Mouse (Mus musculus) v-Abl transformed pro-B cells (cell line): ENCODE data around the gene Chl1.

Experiments used
- in situ Hi-C, 2 experiments: fragments of 400-800 bp; cut with MboI; formaldehyde crosslinking; loops; one replicate each; pipeline ENCODE4 v1.15.1; 2025; ENCODE audit not compliant: unreplicated experiment in 2 of 2

Chl1 gene

DNA sequence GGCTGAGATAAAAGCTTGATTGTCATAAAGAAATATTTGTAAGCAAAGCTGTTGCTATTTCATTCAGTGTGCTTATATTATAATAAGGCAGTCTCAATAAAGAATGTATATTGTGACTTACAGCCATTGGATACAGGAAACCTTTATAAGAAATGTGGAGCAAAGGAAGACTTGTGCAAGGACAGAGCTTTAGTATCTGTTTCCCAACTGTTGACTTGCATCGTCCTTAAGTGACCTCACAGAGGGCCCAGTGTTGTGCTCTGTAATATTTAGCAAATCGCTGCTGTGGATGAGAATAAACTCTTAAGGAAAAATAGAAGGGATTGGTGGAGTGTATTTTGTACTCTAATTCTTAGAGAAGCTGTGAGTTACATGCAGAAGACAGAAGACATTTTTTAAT is 23.6 kb downstream of the Chl1 start:
- in situ Hi-C loops, result no loop called here

DNA sequence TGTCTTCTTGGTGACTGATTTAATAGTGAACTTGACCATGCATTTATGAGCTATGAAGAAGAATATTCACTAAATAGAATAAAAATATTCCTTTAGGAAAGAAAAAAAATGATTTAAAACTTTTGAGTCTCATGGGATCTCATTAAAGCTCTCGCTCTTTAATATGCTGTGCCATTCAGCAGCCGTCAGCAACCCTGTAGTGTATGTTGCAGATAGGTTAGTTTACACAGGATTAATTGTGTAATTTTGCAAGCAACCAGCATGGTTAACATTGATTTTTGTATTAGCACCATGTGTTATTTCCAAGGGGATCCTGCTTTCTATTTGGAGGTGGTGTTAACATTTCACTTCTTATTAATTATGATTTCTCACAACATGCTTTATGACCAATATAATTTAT is 32.2 kb downstream of the Chl1 start:
- in situ Hi-C loops, result no loop called here

DNA sequence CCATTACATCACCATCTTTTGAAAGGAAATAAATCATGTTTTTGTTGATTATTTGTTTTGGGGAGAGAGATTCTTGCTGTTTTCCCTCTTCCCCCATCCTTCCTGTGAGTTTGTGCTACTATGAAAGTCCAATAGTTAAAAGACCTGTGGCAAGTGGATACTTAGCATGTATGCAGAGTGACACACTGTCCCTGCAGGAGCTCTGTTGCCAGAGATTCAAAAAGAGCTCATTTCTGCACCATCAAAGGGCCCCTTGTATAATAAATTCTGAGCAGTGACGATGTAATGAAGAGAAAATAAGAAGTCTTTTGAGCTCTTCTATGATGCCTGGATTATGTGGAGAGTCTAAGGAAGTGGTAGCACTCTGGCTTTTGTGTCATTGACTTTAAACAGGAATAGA is 33.4 kb downstream of the Chl1 start:
- in situ Hi-C loops, result no loop called here

DNA sequence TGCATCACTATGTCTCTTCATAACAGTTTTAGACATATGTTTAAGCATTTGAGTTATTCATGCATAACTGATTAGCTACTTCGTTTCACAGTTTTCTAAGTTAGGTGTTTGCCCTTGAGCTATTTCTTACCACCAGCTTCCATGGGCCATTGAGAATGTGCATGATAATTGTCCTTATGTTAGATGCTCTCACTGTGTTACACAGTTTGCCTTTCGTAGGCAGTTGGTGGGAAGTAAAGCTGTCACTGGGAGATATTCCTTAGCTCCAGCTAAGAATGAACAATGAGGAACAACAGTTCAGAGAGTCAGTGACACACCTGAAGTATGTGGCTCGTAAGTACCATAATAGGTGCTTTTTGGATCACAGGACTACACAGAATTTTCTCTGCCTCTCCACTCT is 35.9 kb downstream of the Chl1 start:
- in situ Hi-C loops, result no loop called here

DNA sequence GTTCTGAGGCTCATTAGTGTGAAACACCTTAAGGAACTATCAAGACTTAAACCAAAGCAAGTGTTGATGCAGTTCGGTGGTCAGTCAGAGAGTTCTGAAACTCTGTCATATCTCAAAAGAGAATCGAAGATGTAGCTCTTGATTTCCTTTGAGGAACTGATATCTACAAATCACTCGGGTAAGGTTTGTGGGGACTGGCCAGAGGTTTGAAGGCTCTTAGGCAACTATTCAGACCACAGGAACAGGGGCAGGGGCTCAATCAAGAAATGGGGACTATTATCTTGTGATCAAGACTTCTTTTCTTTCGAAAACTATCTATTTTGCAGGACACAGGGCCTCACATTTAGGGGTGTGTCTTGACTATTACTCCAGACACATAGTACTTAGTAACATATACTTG is 39.5 kb downstream of the Chl1 start:
- in situ Hi-C loops, result no loop called here

DNA sequence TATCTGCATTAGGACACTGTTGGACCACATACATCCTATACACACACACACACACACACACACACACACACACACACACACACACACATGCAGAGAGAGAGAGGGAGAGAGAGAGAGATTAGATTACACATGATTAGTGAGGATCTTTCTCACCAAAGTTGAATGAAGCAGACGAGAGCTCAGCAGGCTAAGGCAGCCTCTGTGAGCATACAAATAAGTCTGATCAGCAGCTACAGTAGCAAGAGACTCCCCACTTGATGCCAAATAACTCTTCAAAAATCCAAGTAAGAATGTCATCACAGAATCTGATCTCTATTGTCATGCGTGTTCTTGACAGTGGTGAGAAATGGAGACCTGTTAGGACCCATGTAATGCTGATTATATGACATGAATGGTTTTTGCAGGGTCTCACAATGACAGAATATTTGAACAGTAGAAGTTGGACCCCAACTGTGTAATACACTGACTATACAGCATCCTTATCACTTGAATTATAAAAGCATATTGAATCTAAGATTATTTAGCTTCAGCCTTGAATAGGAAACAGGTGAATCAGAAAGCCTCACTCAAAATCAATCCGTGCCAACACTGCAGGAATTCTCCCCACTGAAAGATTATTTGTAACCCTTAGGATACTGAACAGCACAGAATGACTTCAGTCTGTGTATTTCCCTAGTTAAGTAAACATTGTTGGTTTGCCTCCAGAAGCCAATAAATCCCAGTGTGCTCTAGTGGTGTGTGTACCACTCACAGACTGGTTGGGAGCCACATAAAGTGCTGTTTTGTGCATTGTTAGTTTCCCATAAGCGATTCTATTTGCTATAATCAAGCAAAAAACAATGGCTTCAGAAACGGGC is 47.9 kb downstream of the Chl1 start:
- in situ Hi-C loops, result no loop called here

DNA sequence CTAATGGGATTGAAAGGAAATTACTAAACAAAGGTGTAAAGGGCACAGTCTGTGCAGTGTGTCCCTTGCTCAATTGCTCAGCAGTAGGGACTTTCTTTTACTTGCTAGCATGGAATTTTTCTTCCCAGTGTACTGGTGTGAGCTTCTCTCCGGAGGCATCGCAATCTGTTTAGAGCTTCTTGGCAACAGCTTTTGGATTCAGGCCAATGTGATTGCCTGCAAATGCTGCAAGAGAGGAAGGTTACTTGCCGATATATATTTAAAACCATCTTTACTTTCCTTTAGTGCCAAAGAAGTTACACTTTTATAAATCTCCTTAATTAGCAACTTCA is 48.5 kb downstream of the Chl1 start:
- in situ Hi-C loops, result no loop called here

DNA sequence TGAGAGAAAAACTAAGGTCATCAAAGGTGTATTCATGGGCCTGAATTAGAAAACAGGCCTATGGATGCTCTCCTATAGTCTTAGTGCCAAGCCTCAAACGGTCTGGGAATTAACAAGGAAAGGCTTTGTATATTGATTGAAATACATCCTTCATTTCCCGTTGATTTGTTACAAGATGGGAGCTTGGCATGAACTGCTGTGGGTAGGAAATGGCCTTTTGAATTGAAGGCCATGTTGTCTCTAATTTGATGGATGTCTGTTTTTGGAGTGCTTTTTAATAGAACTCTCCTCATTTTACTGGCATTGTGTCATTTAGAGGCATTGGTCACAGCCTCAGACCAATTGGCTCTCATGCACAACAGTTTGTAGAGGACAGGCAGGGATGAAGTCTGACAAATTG is 49.0 kb downstream of the Chl1 start:
- in situ Hi-C loops, result no loop called here

DNA sequence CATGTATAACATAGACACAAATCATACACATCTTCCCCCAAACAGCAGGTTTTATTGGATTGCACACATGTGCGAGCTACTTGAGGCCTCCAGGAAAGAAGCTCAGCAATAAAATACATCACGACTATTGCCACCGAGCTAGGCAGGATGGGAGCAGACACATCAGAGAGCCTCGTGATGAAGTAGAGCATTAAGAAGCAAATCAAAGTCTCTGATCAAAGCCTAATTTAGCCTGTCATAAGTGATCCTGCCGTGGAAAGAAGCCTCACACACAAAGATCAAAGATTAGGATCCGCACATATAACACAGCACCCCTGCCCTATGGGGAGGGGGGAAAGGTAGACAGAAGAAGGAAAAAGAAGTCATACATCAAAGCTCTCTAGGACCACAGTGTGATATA is 54.4 kb downstream of the Chl1 start:
- in situ Hi-C loops, result no loop called here

DNA sequence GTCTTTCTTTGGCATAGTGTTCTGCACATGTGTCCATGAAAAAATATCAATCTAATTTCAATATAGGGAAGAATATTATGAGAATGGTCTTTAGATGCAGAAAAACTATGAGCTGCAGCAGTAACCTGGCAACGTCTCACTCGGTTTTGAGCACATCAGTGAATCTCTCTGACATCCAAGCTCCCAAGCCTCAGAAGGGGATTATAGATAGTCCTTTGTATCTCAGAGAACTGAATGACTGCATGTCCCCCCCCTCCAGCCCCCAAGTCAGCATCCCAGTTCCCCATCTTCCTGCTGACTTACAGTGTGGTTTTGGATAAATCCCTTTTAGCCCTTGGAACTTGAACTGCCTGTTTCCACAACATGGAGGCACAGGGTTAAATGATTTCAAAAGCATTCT is 56.9 kb downstream of the Chl1 start:
- in situ Hi-C loops, result no loop called here

DNA sequence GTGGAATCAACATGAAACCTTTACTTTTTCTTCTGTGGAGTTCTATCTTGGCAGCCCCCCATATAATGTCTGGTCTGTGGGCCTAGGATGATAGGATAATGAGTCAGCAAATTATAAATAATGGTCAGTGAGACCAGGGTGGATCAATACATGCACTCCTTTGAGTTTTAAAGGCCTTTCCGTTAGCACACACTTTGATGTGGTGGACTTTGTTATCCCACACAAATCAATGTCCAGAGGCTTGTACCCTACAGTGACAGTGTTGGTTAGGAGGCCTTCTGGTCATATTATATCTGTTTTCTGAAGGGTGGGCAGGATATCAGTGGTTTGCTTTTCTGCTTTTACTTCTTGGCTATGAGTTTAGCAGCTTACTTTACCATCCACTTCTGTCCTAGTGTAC is 62.3 kb downstream of the Chl1 start:
- in situ Hi-C loops, result no loop called here

DNA sequence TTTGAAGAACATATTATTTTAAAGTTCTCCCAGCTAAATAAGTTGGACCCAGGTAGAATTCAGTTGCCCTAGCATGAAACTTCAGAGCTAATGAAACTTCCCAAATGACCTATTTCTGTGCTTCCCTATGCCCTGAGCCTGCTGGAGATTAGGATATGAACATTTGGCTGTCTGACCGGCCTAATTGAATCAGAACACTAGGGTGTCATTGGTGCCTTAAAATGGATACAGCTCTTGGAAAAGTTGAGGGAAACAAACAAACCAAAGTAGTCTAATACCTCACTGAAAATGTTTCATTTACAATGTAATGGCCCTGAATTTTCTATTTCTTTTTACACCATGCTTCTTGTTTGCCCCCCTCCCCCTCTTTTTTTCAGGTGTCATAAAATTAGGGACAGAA is 73.8 kb downstream of the Chl1 start:
- in situ Hi-C loops, result no loop called here

DNA sequence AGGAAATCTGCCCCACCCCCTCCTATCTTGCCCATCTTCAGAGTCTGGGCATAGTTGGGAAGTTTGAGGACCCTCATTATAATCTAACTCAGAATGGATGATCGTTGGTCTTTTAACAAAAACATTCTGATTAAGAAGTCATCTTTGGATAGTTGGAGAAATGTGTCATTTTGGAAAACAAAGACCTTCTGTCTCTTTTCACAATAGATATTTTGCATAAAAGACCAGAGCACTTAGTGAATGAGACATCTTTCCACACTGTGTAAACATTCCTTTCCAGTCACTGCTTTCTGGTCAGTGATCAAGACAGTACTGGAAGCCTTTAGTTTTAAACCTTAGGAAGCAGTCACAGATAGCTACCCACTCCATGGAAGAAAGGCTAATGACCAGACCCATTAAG is 75.3 kb downstream of the Chl1 start:
- in situ Hi-C loops, result no loop called here

DNA sequence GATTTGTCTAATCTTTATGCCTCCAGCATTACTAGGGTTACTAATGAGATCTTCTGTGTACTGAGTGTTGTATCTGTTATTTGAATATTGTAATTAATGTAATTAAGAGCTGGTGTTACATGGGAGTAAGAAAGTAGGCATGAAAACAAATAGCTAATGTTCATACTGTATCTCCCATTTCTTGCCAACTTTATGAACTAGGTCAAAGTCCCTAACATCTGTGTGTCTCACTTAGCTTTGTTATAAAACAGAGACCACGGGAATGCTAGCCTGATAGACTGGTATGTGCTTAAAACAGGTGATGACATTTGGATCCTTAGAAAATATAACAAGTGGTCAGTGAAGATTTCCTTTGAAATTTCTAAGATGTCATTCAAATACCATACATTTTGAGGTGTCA is 75.7 kb downstream of the Chl1 start:
- in situ Hi-C loops, result no loop called here

DNA sequence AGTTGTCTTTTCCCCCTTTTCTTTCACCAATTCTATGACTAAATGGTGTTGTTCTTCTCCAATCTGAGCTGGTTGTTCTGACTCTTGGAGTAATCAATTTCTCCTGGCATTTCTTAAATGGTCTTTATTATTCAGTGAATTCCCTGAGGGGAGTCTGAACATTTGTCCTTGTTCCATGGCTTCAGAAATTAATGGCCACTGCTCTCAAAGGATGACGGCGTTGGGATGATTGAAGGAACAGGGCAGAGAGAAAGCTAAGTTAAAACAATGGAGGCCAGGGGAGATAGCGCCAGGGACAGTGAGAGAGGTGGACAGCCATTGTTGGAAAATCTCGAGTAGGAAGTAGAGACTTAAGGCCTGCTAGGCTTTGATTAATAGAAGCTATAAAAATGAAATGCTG is 91.7 kb downstream of the Chl1 start:
- in situ Hi-C loops, result no loop called here

DNA sequence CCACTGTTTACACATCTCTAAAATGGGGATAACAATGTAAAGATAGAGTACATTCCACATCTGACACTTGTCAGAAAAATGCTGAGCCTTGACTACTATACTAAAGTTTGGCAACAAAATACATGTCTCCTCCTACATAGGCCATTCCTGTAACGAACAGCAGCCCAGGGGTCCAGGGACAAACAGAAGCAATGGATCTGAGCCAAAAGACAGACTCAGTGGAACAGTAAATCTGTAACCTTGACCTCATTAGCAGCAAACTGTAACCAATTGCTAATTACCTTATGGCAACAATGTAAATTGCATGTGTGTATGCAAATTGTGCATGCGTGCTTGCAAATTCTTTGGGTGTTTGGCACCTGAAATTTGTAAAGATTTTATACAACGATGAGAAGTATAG is 100.3 kb downstream of the Chl1 start:
- in situ Hi-C loops, result no loop called here

DNA sequence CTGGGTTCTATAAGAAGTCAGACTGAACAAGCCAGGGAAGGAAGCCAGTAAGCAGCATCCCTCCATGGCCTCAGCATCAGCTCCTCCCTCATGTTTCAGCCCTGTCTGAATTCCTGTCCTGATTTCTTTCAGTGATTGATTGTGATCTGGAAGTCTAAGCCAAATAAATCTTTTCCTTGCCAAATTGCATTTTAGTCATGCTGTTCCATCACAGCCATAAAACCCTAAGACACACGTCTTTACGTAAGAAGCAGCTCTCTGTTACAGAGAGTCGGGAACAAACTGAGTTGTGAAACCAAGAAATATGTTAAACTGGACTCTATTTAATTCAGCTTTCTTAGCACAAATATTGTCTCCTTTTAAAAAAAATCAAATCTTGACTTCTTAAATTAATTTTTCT is 102.2 kb downstream of the Chl1 start:
- in situ Hi-C loops, result no loop called here

DNA sequence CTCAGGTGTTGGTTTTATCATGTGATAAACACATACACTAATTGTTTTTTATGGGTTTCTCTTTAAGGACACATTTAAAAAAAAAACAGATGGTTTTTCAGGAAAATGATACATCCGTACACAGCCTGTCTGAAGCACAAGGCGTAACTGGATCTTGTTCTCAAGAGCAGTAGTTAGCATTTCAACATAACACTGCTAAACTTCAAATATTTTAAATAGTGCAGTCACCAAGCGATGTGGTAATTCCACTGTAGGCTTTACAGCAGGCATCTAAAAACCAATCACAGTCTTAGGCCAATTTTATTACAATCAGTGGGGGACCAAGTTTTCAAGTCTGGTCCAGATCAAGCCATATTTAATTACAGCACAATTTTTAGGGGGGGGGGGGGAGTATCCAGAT is 103.3 kb downstream of the Chl1 start:
- in situ Hi-C loops, result no loop called here

DNA sequence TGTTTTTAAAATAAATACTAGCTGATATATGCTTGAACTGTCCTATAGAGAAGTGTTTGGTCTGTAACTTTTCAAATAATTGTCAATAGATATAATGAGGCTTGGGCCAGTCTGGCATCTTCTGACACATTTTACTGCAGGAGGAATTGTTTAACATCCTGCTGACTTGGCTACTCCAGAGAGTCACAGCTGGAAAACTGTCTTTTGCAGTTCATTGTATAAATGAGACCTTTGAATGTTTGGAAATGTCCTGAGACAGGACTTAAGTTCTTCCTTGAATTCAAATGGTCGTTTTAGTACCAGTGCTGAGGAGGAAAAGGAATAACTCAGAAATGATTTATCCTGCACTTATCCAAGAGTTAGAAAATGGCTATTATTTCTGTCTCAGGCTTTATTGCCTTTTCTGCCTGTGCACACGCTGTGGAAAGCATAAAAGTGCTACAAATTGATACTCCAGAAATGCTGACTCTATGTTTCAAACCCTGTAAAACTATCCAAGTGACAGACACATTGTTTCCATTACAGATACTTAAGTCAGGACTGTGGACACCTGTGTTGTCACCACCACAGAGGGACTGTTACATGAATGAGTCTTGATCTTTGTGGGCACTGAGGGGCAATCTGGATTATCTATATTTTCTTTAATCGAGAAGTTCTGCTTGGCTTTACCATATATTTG is 105.7 kb downstream of the Chl1 start:
- in situ Hi-C loops, result no loop called here

DNA sequence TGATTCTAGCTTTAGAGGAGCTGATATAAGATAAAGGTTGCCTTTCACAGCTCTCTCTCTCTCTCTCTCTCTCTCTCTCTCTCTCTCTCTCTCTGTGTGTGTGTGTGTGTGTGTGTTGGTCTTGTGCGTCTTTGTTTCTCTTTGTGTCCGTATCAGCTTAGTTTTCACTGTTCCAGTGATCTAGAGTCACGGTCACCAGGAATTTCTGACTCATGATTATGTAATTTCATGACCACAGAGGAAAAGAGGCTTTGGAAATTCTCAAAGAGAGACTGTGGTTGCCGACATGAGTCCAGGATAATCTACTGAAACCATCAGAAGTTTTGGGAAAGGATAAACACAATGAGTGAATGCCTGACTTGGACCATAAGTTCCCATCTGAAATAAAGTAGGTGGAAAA is 110.5 kb downstream of the Chl1 start:
- in situ Hi-C loops, result no loop called here

DNA sequence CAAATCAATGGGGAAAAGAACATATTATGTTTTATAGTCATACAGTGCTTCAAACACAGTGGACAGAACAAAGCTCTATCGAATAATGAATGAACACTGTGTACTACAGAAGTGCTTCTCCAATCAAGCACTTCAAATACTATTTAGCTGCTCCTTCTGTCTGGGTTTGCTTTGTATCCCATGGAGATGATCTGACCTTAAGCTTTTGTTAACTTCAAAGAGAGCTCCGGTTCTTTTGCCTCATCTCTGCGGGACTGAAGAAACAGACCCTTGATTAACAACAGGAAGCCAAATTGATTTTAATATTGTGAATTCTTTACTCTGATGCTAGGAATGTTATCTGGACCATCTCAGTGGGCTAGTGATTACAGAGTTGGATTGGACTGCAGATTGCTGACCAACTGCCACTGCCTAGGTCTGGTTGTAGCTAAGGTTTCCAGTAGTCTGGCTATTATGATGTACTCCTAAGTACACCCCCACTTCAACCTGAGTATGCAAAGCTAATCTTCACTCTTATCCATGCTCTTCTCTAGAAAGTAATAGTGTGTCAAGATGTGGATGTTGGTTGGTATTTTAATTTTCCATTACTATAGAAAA is 111.8 kb downstream of the Chl1 start:
- in situ Hi-C loops, result no loop called here

DNA sequence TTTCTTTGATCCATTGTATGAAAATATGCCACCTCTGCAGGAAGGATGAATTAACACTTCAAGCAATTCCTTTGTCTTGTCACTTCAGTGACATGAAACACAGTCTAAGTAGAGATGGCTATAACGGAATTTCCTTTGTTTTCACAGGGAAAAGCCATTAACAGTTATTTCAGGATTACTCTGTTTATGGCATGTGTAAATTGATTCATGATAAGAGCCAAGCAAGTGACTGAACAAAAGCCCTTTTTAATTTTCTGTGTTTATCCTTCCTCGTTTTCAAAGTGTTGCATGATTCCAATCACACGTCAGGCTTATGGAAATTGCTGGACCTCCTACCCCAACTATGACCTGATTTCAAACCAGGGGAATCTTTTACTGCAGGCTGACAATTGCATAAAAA is 122.5 kb downstream of the Chl1 start:
- in situ Hi-C loops, result no loop called here
